Mouse (Mus musculus) urinary bladder, adult 18-20 months (tissue): ENCODE data around the gene Otx2.
A peak's percentile ranks its signal among the peaks of the same experiment; 100 is the strongest.

Experiments used
- DNase-seq, 2 experiments: peaks; one replicate each; pipeline ENCODE4 v3.0.0; 2022; ENCODE audit warnings: low spot score in 2 of 2, mixed read lengths in 2 of 2

The Otx2 gene

DNA sequence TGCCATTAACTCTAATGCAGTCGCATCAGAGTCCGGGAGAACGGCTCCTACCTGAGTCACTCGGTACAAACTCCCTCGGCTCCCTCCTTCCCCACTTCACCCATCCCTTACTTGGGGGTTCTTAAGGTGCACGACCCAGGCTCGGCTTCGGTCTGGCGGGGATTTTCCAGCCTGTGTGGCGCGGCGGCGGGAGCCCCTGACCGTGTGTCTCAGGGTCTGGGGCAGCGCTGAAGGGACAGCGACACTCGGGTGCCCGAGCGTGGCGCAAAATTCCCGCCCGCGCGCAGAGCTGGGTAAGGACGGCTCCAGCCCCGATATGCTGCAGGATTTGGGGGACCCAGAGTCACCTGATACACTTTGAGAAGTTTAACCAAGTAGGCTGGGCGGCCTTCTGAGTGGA lies at the start of gene Otx2:
Gene Otx2, minus strand, starts transcription at position 279 of the 400 bp plus-strand sequence.
- no peak for DNase-seq

DNA sequence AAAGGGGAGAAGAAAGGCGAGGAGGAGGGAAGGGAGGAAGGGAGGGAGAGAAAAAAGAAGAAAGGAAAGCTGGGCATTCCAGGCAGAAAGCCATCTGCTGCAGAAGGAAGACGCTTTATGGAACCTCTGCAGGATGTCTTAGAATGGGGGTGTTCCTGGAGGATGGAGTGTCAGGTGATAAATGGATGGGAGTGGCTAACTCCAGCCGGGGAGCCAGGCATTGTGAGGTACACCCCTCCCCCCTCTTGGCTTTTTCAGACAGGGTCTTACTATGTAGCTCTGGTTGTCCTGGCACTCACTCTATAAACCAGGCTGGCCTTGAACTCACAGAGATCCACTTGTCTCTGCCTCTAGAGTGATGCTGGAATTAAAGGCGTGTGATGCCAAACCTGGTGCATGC lies 49.1 kb upstream of the Otx2 start:
- DNase-seq = no peak

DNA sequence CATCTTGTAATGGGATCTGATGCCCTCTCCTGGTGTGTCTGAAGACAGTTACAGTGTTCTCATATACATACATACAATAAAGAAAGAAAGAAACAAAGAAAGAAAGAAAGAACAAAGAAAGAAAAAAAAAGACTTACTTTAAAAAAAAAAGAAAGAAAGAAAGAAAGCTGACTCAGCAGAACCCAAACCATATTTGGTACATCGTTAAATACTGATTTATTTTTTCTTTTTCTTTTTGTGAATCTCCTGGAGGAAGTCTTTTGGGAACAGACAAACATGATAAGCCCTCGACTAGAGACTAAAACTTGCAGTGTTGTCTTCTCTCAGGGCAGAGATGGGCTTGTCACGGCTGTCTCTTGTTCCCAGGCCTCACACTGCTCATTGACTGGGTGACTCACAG lies 45.7 kb upstream of the Otx2 start:
- no peak for DNase-seq

DNA sequence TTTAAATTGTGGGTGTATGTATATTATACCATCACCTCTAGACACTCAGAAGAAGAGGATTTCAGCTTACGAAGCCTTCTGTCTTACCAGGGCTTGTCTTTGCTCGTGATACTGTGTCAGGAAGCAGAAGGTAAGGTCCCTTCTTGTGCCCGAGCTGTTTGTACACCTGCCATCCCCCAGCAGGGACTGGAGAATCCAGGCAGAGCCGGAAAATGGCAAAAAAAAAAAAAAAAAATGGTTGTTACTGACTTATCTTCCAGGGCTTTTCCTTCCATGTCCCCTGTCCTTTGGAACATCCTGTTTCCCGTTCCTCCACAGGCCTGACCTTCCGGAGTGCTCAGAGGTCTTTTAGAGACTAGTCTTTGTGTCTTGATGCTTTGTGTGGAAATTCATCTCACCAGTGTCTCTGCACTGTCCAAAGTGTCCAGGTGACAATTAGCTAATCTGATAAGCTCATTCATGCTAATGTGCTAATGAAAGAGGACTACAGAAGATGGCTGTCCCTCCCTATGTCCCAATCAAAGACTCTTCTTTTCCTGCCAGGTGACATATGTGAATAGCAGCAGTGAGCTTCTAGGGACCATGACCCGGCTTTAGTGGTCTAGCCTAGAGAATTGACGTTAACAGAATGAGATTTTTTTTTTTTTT lies 44.1 kb upstream of the Otx2 start:
- no peak for DNase-seq

DNA sequence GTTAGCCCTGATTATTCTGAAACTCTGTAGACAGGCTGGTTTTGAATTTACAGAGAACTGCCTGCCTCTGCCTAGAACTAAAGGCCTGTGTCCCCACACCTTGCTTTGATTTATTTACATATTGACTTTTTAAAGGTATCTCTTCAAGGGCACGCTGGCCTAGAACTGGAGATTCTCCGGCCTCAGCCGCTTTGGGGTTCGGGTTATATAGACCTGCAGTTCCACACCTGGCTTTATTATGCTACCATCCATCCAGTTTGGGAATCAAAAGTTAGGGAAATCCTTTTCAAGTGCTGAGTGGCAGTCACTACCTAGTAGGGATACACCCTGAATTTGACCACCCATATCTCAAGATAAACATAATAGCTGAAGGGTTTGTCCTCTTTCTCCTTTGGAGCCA lies 42.8 kb upstream of the Otx2 start:
- DNase-seq = no peak

DNA sequence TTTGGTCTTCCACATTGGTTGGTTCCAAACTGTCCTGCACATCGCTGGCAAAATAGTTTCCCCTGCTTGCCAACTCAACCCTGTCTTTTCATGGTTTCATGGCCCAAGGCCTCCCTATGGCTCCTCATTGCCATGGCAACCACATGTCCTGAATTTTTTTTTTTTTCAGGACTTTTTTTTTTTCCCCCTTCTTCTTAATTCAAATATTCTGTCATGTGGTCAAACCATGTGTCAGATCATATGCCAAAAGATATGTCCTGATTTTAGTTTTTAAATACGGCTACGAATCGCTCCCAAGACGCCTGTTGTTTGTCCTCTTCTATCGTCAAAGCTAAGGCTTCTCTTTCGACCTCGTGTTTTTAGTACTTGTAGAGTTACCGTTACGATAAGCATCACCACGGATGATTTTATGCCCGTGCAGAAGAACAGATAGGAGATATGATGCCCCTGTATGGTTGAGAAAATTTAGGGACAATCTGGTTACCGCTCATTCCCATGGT lies 37.3 kb upstream of the Otx2 start:
- no peak for DNase-seq

DNA sequence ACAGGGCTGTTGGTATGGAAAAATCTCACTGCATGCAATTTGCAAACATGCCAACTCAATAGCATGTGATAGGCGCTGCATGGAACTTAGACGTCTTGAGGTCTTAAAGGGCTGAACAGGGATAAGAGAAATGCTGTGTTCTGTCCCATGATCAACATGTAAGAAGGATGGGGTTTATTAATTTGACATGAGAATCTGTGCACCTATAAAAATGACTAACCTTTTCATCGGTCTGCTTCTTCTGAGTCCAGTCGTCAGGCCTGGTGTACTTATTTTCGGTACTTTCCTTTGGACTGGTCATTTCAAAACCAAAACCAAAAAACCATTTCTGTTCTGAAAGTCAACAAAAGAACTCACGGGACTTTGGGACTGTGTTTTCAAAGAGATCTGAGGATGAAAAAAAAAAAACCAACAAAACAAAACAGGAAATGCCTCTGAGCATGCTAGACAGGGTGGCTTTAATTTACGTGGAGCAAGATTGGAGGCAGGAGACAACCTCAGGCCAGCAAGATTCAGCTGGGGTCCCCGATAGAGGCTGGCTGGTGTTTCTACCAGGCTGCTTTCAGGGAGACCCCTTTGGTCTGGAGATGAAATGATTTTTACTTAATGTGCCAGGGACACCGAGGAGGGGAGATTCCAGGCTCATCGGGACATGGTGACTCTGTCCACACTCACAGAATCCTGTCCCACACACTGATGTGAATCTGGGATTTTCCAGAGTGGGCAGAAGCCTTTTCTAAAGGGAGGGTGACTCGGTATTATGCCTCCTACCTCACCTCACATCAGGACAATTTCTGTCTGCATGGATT lies 36.6 kb upstream of the Otx2 start:
- no peak for DNase-seq

DNA sequence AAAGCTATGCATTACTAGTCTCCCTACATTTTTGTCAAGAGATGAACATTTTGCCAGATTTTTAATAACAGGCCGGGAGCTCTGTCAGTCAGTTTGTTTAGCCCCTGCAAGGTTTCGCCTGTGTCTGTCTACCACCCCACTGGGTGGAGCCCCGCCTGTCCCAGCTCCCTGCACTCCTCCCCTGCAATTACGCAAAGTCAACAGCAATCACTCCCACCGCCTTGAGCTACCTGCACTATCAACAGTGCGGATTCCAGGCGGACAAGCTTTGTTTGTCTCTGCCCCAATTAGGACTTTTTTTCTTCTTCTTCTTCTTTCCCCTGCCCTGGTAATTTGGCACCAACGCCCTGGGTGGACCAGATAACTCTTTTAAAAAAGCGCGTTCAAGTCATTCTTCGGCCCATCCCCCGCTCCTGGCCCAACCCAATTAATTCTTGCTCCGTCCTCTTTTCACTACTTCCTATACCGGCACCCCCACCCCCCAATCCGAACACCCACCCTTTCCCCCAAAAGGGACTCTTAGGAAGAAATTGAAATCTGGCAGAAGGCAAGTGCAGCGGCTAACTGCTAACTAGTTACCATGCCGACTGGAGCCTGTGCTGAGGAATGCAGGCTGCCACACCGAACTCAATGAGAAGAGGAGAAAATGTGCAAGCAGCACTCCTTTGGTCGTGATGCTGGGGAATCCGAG lies 35.9 kb upstream of the Otx2 start:
- peak in 1 of 2 experiments; percentile 3 for DNase-seq

DNA sequence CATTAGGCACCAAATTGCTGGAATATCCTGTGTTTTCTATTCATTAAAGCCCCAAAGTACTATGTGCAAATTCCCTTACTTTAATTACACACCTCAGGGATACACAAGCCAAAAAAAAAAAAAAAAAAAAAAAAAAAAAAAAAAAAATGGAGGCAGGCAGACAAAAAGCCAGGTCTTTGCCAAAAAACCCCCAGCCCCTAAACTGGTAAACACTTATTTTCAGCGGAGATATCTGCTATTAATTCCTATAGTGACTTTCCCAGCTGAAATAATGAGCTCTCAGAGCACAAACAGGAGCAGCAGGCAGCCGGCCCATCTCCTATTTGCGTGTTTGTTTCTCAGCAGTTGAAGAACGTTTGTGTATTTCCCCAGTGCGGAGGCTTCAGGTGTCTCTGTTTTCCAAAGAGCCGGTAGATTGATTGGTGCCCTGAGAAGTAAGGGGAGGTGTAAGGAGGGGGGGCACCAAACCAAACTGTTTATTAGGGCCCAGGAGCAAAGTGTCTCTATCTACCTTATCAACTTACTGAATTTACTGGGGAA lies 34.3 kb upstream of the Otx2 start:
- DNase-seq = no peak

DNA sequence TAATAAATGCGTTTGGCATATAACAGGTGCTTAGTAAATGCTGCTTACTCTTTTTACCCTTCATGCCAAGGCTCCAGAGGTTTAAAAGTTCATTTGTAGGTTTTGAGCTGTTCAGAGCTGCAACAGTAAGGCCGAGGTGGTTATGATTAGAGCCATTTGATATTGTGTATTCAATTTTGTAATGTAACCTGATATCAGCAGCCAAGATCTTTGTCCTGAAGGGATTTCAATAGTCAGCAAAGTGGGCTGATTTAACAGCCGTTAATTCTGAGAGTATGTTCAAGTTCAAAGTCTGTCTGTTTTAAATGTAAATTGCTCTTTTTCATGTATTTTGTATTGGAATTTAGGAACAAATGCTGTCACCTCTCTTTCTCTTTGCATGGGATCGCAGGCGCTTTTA lies 33.8 kb upstream of the Otx2 start:
- DNase-seq = no peak

DNA sequence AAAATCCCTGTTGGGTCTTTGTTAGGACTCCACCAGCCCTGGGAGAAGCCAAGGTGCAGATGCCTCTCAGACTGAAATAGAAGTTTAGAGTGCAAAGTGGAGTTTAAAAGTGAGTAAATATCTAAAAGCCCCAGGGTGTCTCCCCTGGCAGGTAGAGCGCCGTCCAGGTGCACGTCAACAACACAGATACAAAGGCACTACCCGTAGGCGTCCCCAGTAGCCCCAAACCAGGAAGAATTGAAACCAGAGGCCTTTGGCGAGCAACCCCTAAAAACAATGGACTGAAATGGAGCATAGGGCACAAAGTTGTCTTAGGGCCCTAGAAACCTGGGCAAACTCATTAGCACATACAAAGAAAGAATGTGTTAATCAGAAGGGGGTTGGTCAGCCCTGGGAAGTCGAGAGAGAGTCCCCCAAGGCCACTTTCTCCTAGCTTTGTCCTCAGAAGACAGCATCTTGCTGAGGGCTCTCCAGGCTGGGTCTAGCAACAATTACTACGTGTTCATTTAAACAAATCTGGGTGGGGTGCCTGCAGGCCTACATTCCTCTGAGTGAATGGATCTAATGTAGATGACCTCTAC lies 27.3 kb upstream of the Otx2 start:
- no peak for DNase-seq

DNA sequence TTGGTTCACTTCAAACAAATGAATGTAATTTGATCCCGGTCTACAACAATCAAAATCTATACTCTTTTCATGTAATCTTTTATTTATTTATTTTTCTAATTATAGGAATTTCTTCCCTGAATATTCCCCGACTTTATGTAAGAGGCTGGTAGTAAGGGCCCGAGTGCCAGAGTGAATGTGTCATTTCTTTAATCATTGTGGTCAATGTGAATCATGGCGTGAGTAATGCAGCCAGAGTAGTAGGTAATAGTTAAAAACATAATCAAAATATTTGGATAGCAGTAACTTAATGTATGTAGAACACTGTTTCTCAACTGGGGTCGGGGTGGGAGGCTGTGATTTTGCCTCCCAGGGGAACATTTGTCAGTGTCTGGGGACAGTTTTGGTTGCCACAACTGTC lies 6.0 kb upstream of the Otx2 start:
- DNase-seq = no peak

DNA sequence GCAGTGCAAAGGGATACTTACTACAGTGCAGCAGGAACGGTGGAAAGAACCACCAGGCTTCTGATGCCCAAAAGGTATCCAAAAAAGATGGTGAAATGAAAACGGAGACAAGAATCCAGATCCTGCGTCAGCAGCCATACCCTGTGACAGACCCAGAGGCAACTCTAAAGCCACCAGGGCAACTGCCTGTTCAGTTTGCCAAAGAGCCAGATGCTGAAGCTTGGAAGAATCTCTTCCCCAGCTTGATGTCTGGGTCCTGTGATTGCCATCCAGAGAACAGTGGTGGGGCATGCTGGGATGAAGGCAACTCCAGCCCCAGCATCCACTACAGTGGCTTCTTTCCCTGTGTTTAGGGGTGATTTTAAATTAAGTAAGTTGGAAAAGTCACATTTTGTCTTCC lies 5.1 kb upstream of the Otx2 start:
- no peak for DNase-seq

DNA sequence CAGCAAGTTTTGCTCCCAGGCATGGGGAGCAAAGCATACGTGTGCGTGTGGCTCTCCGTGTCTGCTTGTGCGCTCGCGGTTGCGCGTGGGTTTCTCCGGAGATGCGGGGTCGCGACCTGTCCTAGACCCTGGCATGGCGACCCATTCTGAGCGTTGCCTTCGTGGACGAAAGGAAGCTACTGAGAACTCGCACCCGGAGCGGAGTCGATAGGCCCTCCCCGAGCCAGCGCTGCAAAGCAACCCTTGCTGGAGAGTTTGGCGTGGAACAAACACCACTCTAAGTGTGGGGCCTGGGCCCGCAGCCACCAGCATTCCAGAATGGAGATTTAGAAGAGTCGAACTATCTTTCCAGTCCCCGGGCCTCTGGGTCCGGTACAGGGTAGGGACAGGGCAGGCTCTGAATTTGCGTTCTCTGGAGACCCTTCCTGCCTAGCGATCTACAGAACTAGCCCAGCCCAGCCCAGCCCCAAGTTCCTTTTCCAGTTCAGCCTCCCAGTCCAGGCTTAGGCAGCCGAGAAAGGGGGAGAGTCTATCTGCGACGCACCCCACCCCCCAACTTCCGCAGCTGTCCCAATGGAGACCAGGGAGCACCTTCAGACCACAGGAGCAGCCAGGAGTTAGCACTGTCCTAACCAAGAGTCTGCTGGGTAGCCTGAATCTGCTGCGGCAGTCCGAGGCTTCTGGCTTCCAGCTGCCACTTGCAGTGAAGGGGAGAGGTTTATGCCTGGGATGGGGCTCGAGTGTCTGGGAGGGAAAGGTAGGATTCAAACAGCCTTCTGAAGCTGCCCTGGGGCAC lies 615 bp upstream of the Otx2 start:
- no peak for DNase-seq

DNA sequence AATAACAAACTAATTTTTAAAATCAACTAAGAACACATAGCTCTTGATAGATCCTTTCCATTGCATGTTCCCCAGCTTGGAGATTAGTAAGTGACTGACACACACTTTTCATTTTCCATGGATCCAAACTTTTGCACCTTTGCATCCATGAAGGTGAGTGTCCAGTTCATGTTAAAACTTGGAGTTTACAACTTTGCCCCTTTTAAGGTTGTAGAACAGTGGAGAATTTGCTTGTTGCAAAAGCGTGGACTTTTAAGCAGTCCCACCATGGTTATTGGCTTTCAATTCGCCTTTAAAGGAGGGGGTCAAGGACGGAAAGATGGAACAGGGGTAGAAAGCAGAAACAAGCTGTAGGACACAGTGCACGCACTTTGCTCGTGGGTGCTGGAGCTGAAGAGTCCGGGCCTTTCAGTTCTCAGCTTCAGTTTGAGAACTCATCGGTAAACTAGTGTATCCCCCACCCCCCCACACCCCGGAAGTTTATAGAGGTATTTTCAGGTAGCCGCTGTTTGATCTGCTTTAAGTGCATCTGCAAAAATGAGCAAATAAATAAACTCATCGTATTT lies 925 bp downstream of the Otx2 start:
- no peak for DNase-seq

DNA sequence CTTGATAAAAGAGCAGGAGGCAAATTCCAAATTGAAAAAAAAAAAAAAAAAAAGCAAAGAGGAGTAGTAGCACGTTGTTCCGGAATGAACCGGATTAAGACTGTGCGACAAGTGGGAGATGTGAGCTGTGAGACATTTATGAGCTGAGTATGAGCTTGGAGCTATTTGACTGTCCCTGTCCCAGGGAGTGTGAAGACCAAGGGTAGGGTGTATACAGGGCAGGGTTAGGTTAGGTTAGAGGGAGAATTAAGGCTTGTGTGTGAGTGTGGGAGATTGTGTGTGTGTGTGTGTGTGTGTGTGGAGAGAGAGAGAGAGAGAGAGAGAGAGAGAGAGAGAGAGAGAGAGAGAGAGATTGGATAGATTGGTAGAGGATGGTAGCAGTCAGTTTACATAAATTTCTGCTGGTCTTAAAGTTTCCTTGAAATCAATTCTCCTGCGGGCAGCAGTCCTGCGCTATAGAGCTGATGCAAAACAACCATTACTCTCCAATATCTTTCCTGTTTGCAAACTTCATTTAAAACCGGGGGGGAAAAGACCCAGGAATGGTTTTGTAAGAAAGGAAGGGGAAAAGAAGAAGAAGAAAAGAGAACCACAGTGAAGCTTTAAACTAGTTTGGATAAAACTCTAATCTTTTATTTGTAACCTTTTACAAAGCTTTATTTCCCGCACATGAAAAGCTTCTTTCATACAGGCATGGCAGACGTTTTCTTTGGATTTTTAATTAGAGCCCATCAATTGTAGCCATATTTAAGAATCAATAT lies 2.0 kb downstream of the Otx2 start:
- DNase-seq = no peak

DNA sequence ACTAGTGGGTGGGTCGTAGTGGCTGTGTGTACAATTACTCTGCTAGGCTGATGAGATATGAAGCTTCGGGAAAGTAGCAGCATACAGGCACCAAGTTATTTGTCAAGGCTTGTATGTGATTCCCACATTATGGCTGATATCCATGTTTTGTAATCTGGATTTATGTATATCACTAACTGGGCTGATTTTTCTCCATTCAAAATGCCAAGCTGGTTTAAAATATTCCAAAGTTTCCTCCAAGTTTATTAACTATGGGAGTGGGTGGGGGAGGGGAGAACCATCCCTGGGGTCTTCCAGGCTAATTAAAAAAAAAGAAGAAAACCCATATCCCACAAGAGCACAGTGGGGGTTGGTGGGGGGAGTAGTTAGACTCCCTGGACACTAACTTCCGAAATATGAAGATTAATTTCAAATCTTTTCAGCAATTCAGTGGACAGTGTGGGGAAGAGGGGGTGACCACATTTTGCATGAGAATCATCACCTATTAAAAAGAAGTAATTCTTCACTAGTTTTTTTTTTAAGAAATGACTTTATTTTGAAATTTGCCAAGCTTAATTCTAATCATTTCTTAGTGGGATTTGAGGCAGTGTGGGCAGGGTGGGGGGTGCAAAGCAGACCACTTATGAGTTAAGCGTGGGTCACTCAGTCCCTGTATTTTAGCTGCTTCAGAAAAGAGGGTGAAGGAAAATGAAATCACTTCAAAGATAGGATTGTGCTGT lies 2.7 kb downstream of the Otx2 start:
- no peak for DNase-seq

DNA sequence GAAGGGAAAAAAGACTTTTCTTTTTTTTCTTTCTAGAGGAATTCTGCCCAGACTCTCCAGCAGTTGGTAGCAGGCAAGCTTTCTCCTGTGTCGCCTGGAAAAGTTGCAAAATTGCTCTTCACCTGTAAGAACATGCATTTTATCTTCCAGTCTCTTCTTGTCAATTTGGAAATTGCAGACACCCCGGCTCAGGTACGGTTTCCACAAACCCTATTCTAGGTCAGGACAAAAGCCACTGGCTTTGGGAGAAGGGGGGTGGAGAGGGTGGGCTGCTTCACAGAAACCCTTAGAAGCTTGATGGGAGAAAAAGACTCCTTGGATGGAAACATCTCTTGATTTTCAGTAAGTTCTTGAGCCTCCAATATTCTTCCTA lies 3.4 kb downstream of the Otx2 start:
- no peak for DNase-seq

DNA sequence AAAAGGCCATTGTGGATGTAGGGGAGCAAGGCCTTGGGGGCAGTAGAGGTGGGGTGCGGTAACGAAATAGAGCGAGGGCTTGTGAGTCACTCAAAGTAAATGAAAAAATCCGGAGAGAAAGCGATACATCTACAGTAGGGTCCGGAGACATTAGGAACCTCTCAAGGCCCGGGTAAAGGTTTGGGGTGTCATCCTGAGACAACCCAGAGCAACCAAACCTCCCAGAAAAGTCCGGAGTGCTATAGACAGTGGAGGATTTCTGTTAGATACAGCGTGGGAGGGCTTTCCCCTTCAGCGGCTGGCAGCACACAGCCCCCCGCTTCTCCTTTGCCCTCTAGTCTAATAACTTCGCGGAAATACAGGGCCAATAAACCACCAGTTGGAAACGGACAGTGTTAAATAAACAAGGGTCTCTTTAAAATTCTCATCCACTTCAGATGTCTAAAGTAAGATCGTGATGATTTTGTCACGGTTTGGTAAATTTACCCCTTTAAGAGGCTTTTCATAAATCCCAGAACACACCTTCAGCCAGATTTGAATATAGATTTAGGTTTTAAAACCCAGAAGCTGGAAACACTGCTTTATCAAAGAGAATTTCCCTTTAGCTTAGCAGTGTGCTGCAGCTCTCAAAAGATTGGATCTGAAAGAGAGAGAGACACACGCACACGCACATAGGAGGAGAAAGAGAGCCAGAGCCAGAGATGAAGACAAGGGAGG lies 3.9 kb downstream of the Otx2 start:
- no peak for DNase-seq
